Mouse (Mus musculus): ENCODE data around the gene Pgk1.

DNA sequence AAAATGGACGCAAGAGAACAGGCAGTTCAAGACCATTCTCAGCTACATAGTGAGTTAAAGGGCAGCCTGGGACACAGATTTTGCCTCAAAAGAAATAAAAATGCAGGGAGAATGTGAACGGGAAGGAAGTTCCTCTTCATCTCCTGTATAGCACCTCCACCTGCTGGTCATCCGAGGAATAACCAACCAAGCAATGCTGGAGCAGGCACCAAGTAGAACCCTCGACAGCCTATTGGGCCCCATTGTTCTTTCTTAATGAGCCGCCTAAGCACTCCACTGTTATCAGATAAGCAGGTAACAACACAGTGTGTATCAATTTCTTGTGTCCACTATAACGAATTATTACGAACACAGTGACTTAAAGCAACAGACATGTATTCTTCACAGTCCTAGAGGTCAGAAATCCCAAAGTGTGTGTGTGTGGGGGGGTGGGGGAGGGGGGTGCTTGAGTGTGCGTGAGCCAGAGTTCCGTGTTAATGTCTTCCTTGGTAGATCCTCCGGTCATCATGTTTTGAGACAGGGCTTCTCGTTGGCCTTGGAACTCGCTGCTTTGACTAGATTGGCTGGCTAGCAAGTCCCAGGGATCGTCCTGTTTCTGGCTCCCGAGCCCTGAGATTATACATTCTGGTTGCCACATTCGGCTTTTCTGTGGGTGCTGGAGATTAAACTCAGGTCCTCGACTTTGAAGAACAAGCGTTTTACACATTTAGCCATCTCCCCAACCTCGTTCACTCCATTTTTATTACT, 15.6 kb upstream of the Pgk1 start:
- peak; percentile 28; the same call in 1 of the 2 replicates for TF ChIP-seq CTCF (IDR thresholded peaks at IDR 0.05; ENCODE audit: control insufficient read depth, insufficient read depth, insufficient replicate concordance, low read depth, low read length)
- TF ChIP-seq POLR2A (IDR thresholded peaks at IDR 0.05; ENCODE audit: control insufficient read depth, low read depth, low read length), result no peak
